Mouse (Mus musculus) heart, adult 8-10 months (tissue): ENCODE results near the gene C1qtnf1. TPM values are rescaled to one million over a fixed set of nuclear protein-coding genes. Genes with fewer than 3 reads are reported as not detected.

Experiments
- DNase-seq: peaks from one replicate; pipeline ENCODE4 v3.0.0; 2022; ENCODE audit warnings: low spot score
- total RNA-seq, 4 experiments: library from RNA; stranded (reverse); gene quantifications; 2 replicates each; pipeline ENCODE4 v1.2.4; 2022

C1qtnf1 gene
- total RNA-seq, 4 experiments from 2014 or later, result 13.5 to 15.3 (median 13.8) TPM

GRCm38 (mm10) chr11:118434093-118434492 is 6.1 kb downstream of the C1qtnf1 start:
- no peak for DNase-seq

GRCm38 (mm10) chr11:118436471-118436935 is 8.5 kb downstream of the C1qtnf1 start:
- no peak for DNase-seq

GRCm38 (mm10) chr11:118438665-118439414 is 10.8 kb downstream of the C1qtnf1 start:
- no peak for DNase-seq

GRCm38 (mm10) chr11:118442691-118443090 is 14.7 kb downstream of the C1qtnf1 start:
- no peak for DNase-seq

GRCm38 (mm10) chr11:118443201-118443970 is 15.4 kb downstream of the C1qtnf1 start:
- peak; percentile 68 for DNase-seq

- DNase-seq, result peak; percentile 67
Measured at GRCm38 (mm10) chr11:118445843-118446242, 17.8 kb downstream of the C1qtnf1 start.

- no peak for DNase-seq
Measured at GRCm38 (mm10) chr11:118447346-118447745, 19.3 kb downstream of the C1qtnf1 start.

- DNase-seq, result peak; percentile 74
Measured at GRCm38 (mm10) chr11:118448385-118448784, 20.4 kb downstream of the C1qtnf1 start.

GRCm38 (mm10) chr11:118451211-118451610 is 23.2 kb downstream of the C1qtnf1 start:
- DNase-seq, result no peak

GRCm38 (mm10) chr11:118452955-118453354 is 25.0 kb downstream of the C1qtnf1 start:
- DNase-seq, result no peak

GRCm38 (mm10) chr11:118453886-118454671 is 26.1 kb downstream of the C1qtnf1 start:
- peak; percentile 59 for DNase-seq

- no peak for DNase-seq
Measured at GRCm38 (mm10) chr11:118455788-118456187, 27.8 kb downstream of the C1qtnf1 start.

- peak; percentile 62 for DNase-seq
Measured at GRCm38 (mm10) chr11:118456937-118457336, 28.9 kb downstream of the C1qtnf1 start.

GRCm38 (mm10) chr11:118459051-118459450 is 31.0 kb downstream of the C1qtnf1 start:
- DNase-seq, result peak; percentile 74

GRCm38 (mm10) chr11:118459536-118459935 is 31.5 kb downstream of the C1qtnf1 start:
- DNase-seq, result no peak

- no peak for DNase-seq
Measured at GRCm38 (mm10) chr11:118460280-118460679, 32.3 kb downstream of the C1qtnf1 start.

- DNase-seq, result no peak
Measured at GRCm38 (mm10) chr11:118467441-118468035, 39.5 kb downstream of the C1qtnf1 start.

- DNase-seq, result no peak
Measured at GRCm38 (mm10) chr11:118469509-118470160, 41.6 kb downstream of the C1qtnf1 start.

GRCm38 (mm10) chr11:118470234-118470966 is 42.4 kb downstream of the C1qtnf1 start:
- no peak for DNase-seq

GRCm38 (mm10) chr11:118471676-118472075 is 43.7 kb downstream of the C1qtnf1 start:
- DNase-seq, result no peak
